Mouse (Mus musculus) limb, embryonic 11.5 days (tissue): ENCODE results near the gene Setd1a. TPM values are rescaled to one million over a fixed set of nuclear protein-coding genes. Genes with fewer than 3 reads are reported as not detected.

Experiments used
- ATAC-seq: fragments of 200-750 bp; cut with Nextera tagmentation; 2 replicates; pipeline ENCODE4 v1.8.0; 2017; ENCODE audit warnings: low read depth; ENCODE audit not compliant: insufficient number of reproducible peaks, low FRiP score, low TSS enrichment
- DNase-seq: peaks from one replicate; pipeline ENCODE4 v3.0.0-alpha.2; 2015; ENCODE audit warnings: low spot score
- H3K27ac ChIP-seq: fragments of 300-500 bp; sonication (generic); replicated peaks from 2 replicates; pipeline ENCODE4 v1.5.1; 2014; ENCODE audit warnings: low read depth, mild to moderate bottlenecking, low read length
- H3K27me3 ChIP-seq: fragments of 300-500 bp; sonication (generic); 2 replicates; pipeline ENCODE4 v1.6.1; 2014; ENCODE audit warnings: mild to moderate bottlenecking, low read length, mixed read lengths; ENCODE audit not compliant: control insufficient read depth, insufficient read depth
- H3K36me3 ChIP-seq: fragments of 300-500 bp; sonication (generic); 2 replicates; pipeline ENCODE4 v1.6.1; 2014; ENCODE audit warnings: mild to moderate bottlenecking, low read length, moderate library complexity, mixed read lengths; ENCODE audit not compliant: control insufficient read depth, insufficient read depth
- H3K4me1 ChIP-seq: fragments of 300-500 bp; sonication (generic); 2 replicates; pipeline ENCODE4 v1.6.1; 2014; ENCODE audit warnings: low read length, mixed read lengths; ENCODE audit not compliant: control insufficient read depth, insufficient read depth
- H3K4me2 ChIP-seq: fragments of 300-500 bp; sonication (generic); 2 replicates; pipeline ENCODE4 v1.6.1; 2014; ENCODE audit warnings: low read depth, mild to moderate bottlenecking, moderate library complexity; ENCODE audit not compliant: severe bottlenecking
- H3K4me3 ChIP-seq: fragments of 300-500 bp; sonication (generic); 2 replicates; pipeline ENCODE4 v1.5.1; 2014; ENCODE audit warnings: low read depth, low read length
- H3K9ac ChIP-seq: fragments of 300-500 bp; sonication (generic); 2 replicates; pipeline ENCODE4 v1.6.1; 2014; ENCODE audit warnings: mild to moderate bottlenecking, low read length
- H3K9me3 ChIP-seq: fragments of 300-500 bp; sonication (generic); 2 replicates; pipeline ENCODE4 v1.6.1; 2016; ENCODE audit warnings: low read length; ENCODE audit not compliant: control insufficient read depth
- WGBS: fragments of 180-500 bp; shearing (Covaris S2); extraction: QIAGEN DNeasy Blood & Tissue Kit; methylation state at CpG from one replicate; pipeline ENCODE4 v1.1.7; 2014; 5-methylcytosine and 5-hydroxymethylcytosine counted together
- polyA plus RNA-seq: library from polyadenylated mRNA; unstranded; fragments of >200 nt; fragmentation: Nextera tagmentation; extraction: Ambion mirVana; gene quantifications from 2 replicates; pipeline ENCODE4 v1.2.1, GENCODE M21; 2014

Gene Setd1a
- polyA plus RNA-seq, 1 experiment from 2014 or later = 31.5 TPM

GRCm38 (mm10) chr7:127746494-127747491 is 29.7 kb upstream of the Setd1a start:
- peak overlapping the region; percentile 85 for H3K9ac ChIP-seq
- H3K27me3 ChIP-seq = no peaks in the 10 kb centered on the region
- H3K9me3 ChIP-seq = no peaks in the 10 kb centered on the region
- H3K4me2 ChIP-seq = peak overlapping the region; percentile 80
- peak overlapping the region; percentile 87 for H3K4me3 ChIP-seq
- H3K36me3 ChIP-seq = peaks cover 25% of the 10 kb centered on the region
- ATAC-seq = peak; percentile 31
- peaks cover 8% of the 10 kb centered on the region for H3K4me1 ChIP-seq
- peak overlapping the region; percentile 93 for H3K27ac ChIP-seq
- DNase-seq = peak; percentile 77
- 0% methylated on average over 25 of the region's 62 CpGs for WGBS

GRCm38 (mm10) chr7:127747559-127748234 is 28.8 kb upstream of the Setd1a start:
- Histone ChIP-seq H3K4me2 (peak overlapping the region; percentile 80), H3K36me3 (peaks cover 33% of the 10 kb centered on the region), H3K4me3 (peak overlapping the region; percentile 87), H3K9me3 (no peaks in the 10 kb centered on the region), H3K9ac (peak overlapping the region; percentile 85; the same call in 1 of the 2 replicates), H3K27me3 (no peaks in the 10 kb centered on the region), H3K27ac (peak overlapping the region; percentile 93; the same call in 1 of the 2 replicates), H3K4me1 (peaks cover 8% of the 10 kb centered on the region)
- DNase-seq = no peak
- no peak for ATAC-seq
- WGBS = 44% methylated on average over 6 of the region's 6 CpGs

DNA sequence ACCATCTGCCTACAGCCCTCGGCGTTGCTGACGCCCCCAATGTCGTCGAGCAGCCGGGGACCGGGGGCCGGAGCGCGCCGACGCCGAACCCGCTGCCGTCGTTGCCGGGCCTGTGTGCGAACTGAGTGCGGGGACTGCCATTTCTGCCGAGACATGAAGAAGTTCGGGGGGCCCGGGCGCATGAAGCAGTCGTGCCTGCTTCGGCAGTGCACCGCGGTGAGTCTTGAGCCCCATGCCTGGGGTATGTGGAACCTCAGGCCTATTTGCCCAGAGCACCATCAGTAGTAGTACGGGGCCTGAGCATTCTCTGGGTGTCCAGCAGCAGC is 28.3 kb upstream of the Setd1a start:
- no peak overlapping the region for H3K9ac ChIP-seq
- peak overlapping the region; percentile 80; the same call in 1 of the 2 replicates for H3K4me2 ChIP-seq

DNA sequence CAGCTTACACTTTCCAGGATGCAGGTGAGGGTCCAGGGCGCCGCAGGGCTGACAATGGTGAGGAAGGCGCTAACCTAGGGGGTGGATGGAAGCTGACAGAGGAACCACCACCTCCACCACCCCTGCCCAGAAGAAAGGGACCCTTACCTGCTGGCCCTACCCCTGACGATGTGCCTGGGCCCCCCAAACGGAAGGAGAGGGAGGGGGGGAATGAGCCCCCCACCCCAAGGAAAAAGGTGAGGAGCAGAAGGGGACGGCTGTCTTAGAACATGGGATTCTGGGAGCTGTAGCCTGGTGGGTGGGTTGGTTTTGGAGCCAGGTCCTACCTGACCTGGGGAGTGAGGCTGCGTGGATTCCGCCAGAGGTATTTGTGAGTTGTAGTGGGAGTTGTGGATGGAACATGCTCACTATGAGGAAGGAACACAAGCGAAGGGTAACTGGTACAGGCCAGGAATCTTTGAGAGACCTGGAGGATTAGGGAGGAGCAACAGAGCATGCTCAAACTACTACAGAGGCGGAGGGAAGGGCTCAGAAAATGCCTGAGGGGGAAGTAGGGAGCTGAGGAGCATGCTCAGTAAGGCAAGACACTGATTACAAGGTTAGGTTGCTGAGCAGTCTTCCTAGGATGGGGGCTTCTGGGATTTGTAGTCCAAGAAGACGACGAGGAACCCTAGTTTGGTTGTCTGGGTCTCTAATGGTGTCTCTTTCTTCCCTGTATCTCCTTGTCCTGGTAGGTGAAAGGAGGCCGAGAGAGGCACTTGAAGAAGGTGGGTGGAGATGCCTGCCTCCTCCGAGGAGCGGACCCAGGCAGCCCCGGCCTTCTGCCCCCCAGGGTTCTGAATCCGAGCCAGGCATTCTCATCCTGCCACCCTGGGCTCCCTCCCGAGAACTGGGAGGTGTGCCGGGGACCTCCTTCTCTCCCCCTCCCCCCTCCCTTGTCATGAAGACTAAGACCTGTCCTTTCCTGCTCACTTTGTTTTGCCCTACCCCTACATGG is 26.0 kb upstream of the Setd1a start:
- peaks cover 52% of the 10 kb centered on the region for H3K36me3 ChIP-seq
- no peak overlapping the region for H3K4me3 ChIP-seq
- 90% methylated on average over 19 of the region's 19 CpGs for WGBS
- peaks cover 8% of the 10 kb centered on the region for H3K4me1 ChIP-seq
- H3K27me3 ChIP-seq = no peaks in the 10 kb centered on the region
- no peak overlapping the region for H3K27ac ChIP-seq
- DNase-seq (no peak), ATAC-seq (no peak)
- H3K4me2 ChIP-seq = no peak overlapping the region
- 0 out of 2 replicates have a peak overlapping the region, but pooled peaks have one; percentile 17 for H3K9ac ChIP-seq
- H3K9me3 ChIP-seq = no peaks in the 10 kb centered on the region

More for the DNA sequence above, 28.3 kb upstream of the Setd1a start:
- 89% methylated on average over 28 of the region's 28 CpGs for WGBS
- Histone ChIP-seq H3K4me1 (peaks cover 8% of the 10 kb centered on the region), H3K4me3 (peak overlapping the region; percentile 87), H3K27me3 (no peaks in the 10 kb centered on the region), H3K36me3 (peaks cover 38% of the 10 kb centered on the region), H3K27ac (no peak overlapping the region), H3K9me3 (no peaks in the 10 kb centered on the region)
- ATAC-seq = no peak
- DNase-seq = no peak

DNA sequence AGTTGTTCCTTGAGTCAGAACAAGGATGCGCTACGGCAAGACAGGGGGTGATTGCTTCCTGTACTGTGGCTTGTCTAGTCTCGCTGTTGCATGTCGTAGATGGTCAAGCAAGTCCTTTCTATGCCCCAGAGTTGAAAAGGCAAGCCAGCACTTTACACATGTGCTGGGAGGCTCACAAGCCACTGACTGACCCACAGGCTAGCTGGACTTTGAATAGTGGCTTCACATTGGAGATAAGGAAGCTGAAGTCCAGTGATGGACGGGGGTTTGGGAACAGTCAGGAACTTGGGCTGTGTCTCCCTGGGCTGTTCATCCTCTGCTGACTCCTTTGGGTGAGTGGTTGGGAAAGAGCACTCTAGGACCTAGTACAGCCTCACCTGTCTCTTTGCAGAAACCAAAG is 24.9 kb upstream of the Setd1a start:
- WGBS = 93% methylated on average over 5 of the region's 5 CpGs
- DNase-seq (no peak), ATAC-seq (no peak)
- no peak overlapping the region for H3K4me3 ChIP-seq
- H3K27ac ChIP-seq = no peak overlapping the region
- peaks cover 55% of the 10 kb centered on the region for H3K36me3 ChIP-seq
- H3K4me2 ChIP-seq = no peak overlapping the region
- no peak overlapping the region for H3K9ac ChIP-seq
- H3K27me3 ChIP-seq = no peaks in the 10 kb centered on the region
- H3K4me1 ChIP-seq = peaks cover 8% of the 10 kb centered on the region
- H3K9me3 ChIP-seq = no peaks in the 10 kb centered on the region

- Histone ChIP-seq H3K4me3 (no peak overlapping the region), H3K27ac (no peak overlapping the region), H3K9me3 (no peaks in the 10 kb centered on the region), H3K36me3 (peaks cover 57% of the 10 kb centered on the region), H3K9ac (no peak overlapping the region), H3K27me3 (no peaks in the 10 kb centered on the region), H3K4me2 (no peak overlapping the region), H3K4me1 (peaks cover 8% of the 10 kb centered on the region)
- DNase-seq (no peak), ATAC-seq (no peak)
- 94% methylated on average over 27 of the region's 27 CpGs for WGBS
Observed at GRCm38 (mm10) chr7:127752069-127752468, 24.4 kb upstream of the Setd1a start.

GRCm38 (mm10) chr7:127753158-127753557 is 23.3 kb upstream of the Setd1a start:
- Histone ChIP-seq H3K4me1 (no peaks in the 10 kb centered on the region), H3K4me2 (no peak overlapping the region), H3K27ac (no peak overlapping the region), H3K9me3 (no peaks in the 10 kb centered on the region), H3K27me3 (no peaks in the 10 kb centered on the region), H3K36me3 (peaks cover 62% of the 10 kb centered on the region), H3K4me3 (no peak overlapping the region), H3K9ac (no peak overlapping the region)
- DNase-seq (no peak), ATAC-seq (no peak)
- WGBS = 70% methylated on average over 5 of the region's 5 CpGs
